Mouse (Mus musculus) brain, embryonic 18.5 days (tissue): ENCODE results near the gene Micall2.

Source experiments
- DNase-seq: peaks from one replicate; pipeline ENCODE4 v3.0.0-alpha.2; 2012; ENCODE audit warnings: low read depth, low spot score

Gene Micall2

DNA sequence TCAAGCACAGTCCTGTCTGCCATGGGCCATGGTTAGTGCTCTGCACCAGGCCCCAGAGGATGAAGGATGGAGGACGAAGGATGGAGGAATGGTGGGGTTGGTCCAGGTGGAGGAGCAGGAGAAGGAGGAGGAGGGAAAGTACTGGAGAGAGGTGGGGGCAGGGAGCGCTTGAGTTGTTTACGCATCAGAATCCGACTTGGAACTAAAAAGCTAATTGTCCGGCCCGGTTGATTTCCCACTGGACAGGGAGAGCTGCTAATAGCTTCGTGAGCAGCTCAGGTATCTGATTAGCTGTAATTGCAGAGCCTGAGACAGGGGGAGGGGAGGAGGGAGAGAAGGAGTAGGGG, 53.5 kb downstream of the Micall2 start:
- DNase-seq = no peak

DNA sequence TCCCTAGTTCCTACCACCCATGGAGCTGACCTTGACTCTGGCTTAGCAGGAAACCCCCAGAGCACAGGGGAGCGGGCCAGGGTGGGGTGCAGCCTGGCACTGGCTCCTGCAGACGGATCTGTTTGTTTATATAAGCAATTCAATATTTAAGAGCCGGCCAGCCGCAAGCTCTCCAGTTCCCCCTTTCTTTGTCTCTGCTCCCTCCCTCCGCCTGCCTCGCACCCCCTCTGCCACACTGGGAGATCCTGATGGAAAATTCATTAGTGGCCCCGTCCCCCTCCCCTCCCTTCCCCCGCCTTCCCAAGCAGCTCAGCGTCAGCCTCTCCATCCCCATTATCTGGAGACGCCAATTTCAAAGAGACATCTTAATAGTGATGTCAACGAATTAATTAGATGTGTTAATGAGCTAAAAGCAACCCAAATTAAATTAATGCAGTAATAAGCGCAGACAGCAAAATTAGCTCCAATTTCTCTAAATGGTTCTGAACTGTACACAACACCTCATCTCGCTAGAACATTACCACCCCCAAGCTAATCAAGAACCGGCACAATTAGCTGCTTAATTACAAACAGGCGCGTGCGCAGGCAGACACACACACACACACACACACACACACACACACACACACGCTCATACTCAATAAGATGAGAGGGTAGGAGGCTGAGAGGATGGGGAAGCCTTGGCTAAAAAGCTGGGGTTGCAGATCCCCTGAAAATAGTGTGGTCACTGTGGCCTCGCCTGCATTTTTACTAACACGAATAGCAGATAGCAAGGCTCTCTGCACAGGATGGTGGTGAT, 54.1 kb downstream of the Micall2 start:
- DNase-seq = peak; percentile 57

DNA sequence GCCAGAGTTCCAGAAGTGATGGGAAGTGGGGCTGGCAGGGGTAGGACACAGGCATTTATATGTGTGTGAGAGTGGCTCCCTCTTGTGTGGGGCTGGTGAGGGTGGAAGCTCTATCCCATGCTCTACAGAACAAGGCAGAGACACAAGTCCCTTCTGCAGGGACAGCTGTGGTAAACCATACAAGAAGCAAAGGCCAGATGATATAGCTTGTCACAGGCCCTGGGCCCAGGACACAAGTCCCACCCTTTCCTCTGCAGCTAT, 60.5 kb downstream of the Micall2 start:
- DNase-seq = no peak

- DNase-seq = no peak
These were observed 61.0 kb downstream of the Micall2 start for GRCm38 (mm10) chr5:139674940-139675706.

DNA sequence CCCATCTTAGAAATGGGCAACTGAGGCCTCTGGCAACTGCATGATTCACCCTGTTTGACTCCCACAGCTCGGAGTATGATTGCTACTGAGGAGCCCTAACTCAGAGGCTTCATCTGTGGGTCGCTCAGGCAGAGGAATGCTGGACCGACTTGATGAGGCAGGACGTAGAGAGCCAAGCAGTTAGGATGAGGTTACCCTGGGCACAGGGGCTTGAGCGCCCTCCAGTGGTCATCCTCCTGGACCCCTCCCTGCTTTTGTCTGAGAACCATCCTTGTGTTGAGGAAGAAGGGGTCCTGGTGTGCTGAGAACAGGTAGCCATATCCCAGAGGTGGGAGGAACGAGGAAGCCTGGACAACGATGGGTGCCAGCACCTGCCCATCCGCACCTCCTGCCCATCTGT, 66.8 kb downstream of the Micall2 start:
- DNase-seq = no peak

DNA sequence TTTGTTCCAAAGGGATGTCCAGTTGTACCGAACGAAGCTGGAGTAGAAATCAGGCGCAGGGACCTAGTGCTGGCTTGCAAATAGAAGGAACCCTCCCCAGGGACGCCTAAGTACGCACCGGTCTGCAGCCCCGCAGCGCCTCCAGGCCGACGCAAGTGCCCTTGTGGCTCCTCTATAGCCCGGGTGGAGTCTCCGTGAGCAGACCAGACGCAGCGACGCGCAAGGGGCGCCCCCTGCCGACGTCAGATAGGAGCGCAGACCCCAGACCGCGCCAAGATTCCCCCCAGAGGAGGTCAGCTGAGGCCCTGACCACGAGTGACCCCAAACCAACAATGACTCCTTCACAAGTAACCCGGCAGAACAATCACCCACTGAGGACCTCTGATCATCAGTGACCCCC, 67.6 kb downstream of the Micall2 start:
- no peak for DNase-seq

DNA sequence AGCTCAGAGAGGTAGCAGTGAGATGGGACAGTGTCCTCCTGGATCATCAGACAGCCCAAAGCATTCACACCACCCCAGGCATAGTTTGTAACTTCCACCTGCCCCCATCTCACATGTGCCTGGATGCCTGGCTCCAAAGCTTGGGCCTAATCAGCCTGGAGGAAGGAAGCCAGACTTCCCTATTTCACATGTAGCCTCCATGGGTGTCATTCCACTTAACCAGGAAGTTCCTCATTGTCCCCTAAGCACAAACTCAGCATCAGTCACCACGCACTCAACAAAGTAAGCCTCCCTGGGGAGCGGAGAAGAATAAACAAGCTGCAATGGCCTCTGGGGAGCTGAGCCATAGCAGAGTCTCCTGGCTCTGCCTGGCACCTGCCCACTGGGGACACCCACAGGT, 69.6 kb downstream of the Micall2 start:
- no peak for DNase-seq

GRCm38 (mm10) chr5:139665375-139665774, 70.8 kb downstream of the Micall2 start:
- no peak for DNase-seq

GRCm38 (mm10) chr5:139661713-139662112, 74.4 kb downstream of the Micall2 start:
- no peak for DNase-seq

- no peak for DNase-seq
These were observed 76.8 kb downstream of the Micall2 start for GRCm38 (mm10) chr5:139659307-139659706.

DNA sequence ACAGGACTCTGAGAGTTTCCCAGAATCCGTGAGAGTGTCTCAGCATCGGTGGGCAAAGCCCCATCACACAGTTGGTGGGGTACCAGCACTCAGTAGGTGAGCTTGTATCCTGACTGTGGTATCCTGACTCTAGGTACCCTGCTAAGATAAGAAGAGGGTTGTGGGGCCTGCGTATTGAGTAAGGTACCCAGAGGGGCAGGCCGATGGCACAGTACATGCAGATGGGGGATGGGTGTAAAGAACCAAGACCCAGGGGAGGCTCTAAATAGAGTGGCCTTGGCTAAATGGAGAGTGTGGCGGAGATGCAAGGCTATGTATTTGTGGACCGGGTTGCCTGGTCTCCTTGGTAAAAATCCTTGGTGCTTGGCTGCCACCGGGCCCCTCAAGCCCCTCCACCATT, 77.3 kb downstream of the Micall2 start:
- DNase-seq = no peak

GRCm38 (mm10) chr5:139657959-139658602, 78.1 kb downstream of the Micall2 start:
- no peak for DNase-seq
